Mouse (Mus musculus) CD8-positive naive resting alpha-beta T cell, adult 2 months (primary cell): ENCODE results near the gene D430041D05Rik.

Experiments
- DNase-seq, 2 experiments: peaks; one replicate each; pipeline ENCODE4 v3.0.0; 2022; ENCODE audit warnings: low read depth in 2 of 2, low spot score in 2 of 2

D430041D05Rik gene

DNA sequence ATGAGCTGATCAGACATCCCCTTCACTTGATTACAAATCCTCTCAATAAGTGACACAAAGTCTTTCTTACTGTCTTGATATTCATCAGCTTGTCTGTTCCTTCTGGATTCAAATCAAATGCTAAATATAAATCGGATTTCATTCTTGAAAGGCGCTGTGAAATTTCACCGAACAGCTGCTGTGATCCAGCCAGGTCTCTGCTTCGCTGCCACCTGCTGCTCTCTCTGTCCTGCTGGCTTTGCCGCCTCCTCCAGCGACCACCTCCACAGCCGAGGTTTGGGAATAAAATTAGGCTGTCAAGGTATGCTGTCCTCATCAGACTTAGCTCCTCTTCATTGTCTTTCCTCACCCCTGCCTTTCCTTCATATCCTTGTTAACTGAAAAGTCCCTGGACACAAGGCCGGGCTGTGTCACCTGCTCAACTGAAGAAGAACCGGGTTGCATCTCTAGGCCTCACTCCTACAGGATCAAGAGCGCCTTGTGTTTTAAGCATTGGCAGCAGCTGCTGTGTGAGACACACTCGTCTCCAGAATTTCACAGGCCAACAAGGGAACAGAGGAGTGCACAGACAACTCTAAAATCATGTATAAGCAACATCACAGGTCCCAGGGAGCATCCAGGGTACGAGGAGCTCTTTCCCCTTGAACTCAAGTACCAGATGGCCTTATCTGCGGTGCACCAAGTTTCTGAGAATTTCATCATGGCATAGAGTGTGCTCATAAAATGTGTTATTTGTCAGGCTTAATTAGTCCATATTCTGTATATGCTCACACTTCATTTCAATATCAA, 59.2 kb downstream of the D430041D05Rik start:
- no peak for DNase-seq

DNA sequence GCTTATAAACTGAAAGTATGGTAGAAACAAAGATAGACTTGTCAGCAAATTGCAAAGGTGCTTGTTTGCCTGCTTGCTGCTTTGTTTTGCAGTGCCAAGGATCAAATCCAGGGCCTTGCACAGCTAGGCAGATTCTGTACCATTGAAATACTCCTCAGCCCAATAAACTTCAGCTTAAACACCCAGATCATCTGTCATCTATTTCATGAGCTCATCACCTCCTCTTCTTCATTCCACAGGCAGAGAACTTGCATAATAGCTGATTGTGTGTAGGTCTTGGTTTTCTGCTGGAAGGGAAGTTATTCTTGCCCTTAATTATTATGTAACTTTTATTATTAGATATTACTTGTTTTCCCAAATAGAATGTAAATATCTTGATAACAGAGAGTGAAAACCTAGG, 73.2 kb downstream of the D430041D05Rik start:
- DNase-seq = no peak

DNA sequence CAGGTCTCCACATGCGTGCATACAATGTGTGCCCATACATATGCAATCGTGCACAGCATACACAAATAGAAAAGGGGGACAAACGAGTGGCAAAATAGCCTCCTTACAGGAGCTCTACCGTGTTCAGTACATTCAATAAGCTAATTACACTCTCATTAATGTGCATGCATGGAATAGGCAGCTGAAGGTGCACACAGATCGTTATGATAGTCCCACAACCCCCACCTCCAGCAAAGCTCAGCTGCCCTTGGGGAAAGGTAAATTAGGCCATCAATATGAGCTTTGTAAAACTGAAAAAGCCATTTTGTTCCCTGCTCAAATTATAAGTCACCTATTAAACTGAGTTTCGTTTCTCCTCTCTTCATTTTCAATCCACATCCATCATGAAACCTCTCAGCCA, 75.0 kb downstream of the D430041D05Rik start:
- DNase-seq = no peak

DNA sequence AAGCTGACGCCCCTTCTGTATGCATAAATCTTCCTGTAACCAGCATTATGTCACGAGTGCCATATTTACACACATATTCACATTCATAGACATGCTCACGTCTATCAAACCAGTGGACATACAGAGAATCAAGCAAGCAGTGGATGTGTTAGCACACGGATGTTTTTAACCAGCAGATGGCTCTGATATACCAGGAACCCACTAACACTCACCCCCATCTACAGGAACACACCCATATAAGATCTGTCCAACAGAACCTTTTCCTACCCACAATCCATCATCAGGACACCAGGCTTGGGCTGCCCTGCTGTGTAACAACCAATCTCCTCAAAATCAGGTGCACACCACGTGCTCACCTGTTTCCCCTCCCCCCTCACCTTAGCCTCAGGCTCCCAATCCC, 76.9 kb downstream of the D430041D05Rik start:
- DNase-seq = no peak

DNA sequence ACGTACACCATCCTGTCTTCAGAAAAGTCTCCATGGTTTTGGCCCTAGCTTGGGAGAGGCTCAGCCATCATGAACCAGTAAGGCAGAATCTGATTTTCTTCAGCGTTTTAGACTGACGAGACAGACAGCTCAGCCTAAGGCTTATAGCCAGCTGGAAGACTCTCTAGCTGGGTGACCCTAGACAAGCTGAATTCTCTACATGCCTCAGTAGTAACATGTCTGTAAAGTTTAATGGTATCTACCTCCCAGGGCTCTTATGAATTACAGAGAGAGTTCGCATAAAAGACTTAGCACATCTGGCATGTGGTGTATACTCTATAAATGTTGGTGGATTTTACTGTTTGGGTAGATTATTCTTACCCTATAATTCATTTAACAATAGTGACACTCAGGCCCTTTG, 78.1 kb downstream of the D430041D05Rik start:
- DNase-seq = no peak

DNA sequence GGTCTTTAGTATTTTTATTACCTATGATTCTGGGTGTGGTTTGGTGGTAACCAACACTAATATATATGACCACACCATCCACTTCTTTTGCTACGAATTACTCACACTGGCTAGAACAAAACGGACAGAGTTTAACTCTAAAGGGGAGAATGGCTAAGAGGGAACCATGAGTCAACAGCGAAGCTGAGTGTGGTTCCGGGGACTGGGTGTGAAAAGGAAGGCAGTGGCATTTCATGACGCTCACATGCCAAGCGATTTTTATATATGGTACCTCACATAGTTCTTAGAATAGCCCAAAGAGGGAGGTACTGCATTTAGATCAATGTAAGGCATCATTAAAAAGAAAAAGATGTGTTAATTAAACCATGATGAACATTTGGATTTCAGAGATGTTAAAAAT, 79.6 kb downstream of the D430041D05Rik start:
- DNase-seq = no peak

DNA sequence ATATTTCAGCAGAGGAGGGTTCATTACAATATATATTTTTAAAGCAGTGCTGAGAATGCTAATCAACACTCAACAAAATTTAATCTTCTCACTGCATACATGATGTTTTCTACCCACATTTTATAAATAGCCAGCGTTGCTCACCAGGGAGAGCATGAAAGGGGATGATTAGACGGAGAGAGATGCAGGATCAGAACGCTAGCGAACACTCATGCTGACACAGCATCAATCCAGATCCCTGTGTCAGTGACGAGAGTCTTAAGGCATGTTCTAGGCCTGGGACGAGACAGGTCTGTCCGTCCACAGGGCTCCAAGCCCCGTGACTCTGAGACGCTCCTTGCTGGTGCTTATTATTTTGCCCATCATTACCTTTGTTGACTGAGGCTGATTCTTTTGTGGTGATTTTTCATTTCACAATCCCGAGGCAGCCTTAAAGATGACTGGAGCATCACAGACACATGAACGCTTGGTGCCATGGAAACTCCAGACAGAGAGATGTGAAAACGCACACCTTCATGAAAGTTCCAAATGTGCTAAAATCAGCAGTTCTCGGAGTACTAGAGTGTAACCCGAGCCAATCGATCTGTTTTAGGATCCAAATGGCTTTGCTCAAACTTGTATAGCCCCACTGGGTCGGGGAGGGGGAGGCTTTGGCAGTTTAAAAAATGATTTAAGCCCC, 83.6 kb downstream of the D430041D05Rik start:
- no peak for DNase-seq

DNA sequence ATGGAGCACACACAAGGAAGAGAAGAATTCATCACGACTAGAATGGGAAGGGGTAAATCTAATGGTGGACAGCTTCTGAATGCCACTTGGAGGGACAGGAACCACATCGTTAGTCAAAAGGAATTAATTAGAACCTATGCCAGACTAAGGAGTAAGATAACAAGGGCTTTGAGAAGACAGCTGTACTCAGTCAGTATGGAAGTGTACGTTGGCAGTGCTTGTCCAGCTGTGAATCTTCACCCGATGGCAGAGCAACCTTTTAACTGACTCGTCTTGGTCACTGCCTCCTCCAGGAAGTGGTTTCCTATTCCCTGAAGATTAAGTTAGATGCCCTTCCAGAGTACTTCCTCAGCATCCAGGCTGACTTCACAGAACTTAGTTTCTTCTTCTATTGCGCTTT, 87.0 kb downstream of the D430041D05Rik start:
- DNase-seq = no peak

DNA sequence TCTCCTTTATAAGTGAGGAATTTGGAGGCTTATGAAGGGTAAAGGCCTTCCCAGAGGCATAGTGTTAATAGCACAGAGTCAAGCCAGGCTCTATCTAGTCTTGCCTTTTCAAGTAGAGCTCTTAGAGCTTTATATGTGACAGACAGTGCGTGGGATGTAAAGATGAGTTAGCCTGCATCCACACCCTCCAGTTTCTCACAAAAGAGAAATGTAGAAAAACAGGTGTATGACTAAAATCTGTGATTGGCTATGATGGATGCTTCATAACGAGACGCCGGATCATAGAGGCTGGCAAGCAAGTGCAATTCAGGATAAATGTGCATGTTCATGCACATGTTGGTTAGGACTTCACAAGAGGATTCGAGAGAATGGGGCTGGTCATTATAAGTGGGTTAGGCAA, 87.5 kb downstream of the D430041D05Rik start:
- DNase-seq = no peak

DNA sequence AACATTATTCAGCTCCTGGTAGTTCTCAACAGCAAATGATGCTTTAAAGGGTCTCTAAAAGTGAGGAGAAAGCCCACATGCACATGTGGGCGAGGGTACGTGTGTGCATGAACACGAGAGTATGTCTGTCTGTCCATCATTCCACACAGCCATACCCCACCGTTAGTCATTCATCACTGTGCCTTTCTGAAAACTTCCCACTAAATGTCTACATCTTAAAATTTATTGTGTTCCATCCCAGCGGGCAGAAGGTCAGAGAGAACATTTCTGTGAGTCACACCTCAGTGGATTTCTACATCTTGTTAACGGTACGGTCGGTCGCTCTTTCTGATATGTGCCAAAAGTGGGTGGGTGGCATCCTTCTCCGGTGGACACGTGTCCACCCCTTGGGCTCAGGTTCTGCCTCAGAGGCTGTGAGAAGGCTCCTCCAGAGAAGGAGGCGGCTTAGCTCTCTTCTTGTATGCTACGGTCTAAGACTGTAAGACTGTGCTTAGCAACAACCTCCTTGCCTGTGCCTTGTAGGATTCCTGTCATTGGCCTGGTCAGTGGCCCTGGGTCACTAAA, 90.7 kb downstream of the D430041D05Rik start:
- DNase-seq = no peak

DNA sequence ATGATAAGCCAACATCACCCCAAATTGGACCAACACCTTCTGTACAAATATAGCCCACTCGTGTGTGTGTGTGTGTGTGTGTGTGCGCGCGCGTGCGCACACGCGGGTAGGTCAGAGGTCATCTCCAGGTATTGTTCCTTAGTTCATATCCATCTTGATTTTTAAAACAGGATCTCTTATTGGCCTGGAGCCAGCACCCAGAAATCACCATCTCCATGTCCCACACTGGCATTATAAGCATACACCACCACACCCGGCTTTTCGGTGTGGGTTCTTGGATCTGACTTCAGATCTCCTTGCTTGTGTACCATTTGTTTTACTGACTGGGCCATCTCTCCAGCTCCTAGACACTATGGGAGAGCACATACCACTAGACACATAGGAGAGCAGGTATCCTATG, 91.4 kb downstream of the D430041D05Rik start:
- DNase-seq = no peak

DNA sequence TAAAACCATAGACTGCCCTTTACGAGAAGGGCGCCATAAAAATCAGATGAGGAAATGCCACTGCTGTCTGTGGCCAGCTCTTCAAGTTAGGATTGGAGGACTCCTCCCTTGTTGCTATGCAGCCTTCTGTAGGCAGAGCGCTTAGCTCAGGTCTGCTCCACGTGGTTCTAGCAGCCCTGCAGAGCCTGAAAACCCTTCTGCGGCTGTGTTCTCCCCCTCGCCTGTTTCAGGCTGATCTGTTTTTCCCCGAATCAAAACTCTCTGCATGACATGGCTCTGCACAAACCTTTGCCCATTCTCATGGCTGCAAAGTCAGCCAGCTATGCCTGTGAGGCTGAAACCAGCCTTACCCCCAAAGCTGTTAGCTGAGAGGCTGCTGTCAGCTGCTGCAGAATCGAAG, 91.9 kb downstream of the D430041D05Rik start:
- no peak for DNase-seq

DNA sequence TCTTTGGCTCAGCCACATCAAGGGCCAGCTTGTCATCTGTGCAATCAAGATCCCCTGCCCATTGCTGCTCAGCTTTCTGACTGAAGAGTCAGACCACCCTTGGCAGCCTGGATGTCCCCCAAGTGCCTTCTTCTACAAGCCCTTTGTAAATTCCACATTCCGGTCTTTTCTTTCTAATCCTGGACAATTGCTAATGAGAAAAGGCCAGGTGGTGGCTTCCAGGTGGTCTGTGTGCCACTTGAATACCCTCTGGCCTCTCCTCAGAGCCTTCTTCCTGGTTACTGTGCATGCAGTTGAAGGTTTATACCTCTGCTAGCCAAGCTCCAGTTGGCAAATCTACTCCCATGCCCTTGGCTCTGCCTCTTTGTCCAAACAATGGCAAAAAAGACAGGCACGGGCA, 92.6 kb downstream of the D430041D05Rik start:
- DNase-seq = no peak

DNA sequence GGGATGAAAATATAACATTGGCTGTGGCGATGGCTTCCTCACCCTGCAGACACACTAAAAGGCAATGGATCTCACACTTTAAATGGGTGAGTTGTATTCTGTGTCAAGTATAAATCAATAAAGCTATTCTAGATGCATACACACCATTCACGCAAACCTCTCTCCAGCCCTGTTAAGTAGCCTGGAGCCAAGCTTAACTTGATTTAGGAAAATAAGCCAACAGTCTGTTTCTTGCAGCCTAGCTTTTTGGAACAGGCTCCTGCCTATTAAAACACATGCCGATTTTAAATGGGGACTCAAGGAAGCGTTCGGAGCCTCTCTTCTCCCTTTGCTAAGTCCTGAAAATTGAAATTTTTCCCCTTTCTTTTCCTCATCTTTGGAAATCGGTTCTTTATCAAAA, 93.2 kb downstream of the D430041D05Rik start:
- no peak for DNase-seq

DNA sequence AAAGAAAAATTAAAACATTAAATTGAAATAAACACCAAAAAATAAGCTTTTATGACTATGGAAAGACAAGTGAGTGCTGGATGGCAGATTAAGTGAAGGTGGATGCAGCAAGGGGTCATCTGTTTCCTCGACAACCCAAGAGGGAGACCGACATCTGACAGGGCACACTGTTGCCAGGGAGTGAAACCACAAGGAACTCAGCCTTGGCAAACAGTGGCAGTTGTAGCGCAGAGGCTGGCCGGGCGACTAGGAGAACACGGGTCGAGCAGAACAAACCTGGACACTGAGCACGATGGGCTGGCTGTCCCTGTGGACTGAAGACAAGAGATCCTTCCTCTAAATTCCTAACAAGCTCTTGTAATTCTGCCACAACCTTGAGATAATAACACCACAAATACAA, 94.3 kb downstream of the D430041D05Rik start:
- DNase-seq = no peak

DNA sequence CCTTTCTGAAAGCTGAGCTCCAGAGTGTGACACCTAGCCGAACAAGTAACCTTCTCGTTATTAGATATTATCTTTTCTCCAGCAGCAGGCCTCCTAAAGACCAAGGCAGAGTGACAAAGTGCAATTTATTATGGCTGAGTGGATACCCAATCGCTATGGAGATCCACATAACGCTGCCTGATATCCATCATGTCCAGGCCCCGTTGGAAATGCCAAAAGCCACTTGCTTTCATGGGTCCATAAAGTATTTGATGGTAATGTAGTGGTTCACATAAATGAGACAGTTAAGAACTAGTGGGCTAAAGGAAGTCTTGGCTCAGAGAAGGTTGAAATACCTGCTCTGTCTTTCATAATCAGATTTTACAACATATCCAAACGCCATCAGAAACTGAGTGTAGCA, 97.6 kb downstream of the D430041D05Rik start:
- DNase-seq = no peak

DNA sequence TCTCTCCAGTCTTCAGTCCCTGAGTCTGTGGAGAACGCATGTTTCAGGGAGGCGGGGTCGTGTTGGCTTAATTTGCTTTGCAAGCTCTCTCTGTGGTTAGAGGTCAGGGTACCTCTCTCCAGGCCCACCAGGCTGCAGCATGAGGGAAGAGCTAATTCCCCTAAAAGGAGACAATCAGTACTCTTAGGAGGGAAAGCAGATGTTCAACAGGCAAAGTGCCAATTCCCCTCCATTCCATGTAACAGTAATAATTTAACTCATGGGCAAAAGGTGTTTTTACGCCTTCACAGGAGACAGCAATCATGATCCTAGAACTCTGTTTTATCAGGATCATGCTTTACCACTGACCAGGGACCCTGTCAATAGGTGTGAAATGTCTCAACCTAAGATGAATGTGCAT, 103.7 kb downstream of the D430041D05Rik start:
- no peak for DNase-seq

DNA sequence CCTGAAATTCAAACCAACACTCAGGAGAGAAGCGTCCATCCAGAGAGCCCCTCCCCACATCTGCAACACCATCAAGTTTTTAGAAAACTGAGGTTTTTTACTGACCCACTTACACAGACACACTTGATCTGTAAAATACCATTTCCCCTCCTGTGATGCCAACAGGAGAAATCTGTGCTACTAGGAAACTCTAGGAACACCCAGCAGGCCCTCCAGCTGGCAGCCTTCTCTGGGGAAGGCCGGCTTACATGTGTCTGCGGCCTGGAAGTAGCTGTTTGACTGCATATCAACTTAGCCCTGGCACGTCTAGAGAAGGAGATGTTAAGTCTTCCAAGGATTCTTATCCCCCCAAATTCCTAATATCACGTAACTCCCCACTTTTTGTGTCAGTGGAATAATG, 105.1 kb downstream of the D430041D05Rik start:
- DNase-seq = no peak

DNA sequence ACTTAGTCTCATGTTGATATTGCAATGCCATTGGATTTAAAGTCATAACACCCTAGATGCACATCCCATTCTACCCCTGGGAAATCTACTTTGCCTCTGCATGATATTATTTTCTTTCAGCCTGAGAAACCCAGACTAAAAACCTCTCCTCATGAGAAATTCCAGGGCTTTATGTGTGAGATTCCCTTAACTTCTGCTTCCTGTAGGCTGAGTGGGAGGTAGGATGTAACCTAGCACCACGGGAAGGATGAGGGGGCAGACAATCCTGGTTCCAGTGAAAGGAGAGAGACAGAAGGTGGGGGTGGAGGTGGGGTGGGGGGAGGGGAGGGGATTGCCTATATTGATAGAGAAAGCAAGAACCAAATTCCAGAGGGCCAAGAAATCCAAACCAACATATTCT, 110.9 kb downstream of the D430041D05Rik start:
- DNase-seq = no peak

DNA sequence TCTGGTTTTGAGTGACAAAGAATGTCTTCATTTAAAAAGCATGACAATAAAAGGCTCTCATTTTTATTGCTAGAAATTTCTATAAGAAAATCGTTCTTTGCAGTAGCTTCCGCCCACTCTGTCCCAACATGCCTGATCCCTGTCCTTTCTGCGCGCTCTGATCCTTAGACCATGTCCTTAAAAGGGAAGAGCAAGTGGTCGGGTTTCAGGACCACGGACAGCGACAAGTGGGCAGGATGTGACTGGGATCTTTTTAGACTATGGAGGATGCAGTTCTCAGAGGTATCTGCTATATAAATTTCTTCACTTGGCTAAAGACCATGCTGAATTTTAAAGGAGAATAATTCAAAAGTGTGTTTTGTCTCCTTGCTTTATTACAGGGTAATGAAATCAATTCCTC, 111.7 kb downstream of the D430041D05Rik start:
- peak in 1 of 2 experiments; percentile 0 for DNase-seq

DNA sequence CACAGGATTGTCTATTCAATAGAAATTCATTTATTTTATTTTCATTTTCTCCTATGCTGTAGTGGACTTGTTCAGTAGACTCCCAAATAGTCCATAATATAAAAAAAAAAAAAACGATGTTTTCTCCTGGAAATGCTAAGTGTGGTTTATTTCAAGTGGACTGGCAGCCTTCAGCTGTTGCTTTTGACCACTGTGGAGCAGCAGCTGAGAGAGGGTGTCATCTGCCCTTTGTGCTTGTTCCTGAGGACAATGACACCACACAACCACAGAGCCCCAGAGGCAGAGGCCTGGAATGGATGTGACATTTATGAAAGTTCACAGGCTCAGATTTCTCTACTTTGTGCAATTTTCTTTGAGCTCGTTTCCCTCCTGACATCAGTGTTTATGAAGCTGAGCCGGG, 124.0 kb downstream of the D430041D05Rik start:
- no peak for DNase-seq

DNA sequence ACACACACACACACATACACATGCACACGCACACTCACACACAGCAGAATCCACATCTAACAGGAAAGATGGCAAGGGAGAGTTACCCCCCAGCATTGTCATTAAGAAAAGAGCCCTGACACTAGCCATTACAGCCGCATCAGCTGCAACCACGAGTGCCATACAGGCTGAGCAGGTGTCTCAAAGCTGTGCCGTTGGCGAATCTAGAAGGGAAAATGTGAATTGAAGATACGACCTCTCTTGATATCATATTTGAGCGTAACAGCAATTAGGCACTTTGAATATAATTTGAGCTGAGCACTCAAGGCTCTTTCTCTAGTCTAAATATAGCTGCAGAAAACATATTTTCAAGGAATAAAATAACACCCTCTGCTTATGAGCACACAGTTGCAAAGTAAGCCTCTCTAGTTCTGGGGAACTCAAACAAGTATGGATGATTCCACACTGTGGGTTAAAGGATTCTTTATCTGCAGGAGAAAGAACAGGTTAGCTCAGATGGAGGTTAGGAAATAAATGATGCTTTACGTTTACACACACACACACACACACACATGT, 127.3 kb downstream of the D430041D05Rik start:
- DNase-seq = no peak
